ENCODE assay signal across 8 mouse cellular contexts in genomic region chr11:85894731-85895545, GRCm38 (mm10). TPM values are rescaled to one million over a fixed set of nuclear protein-coding genes. Genes with fewer than 3 reads are reported as not detected.
A peak's percentile ranks its signal among the peaks of the same experiment; 100 is the strongest.
DNase-seq lines count a peak whose midpoint lies in the region; ATAC-seq and TF ChIP-seq lines count a peak whose summit lies in the region.

No protein-coding gene starts in this region.

- no peaks in the 10 kb centered on the region for H3K36me3 ChIP-seq in testis, adult 2 months (ENCODE audit: control insufficient read depth, insufficient read depth, low read length)
- 0 out of 2 replicates have a peak, but pooled peaks cover 4% of the 10 kb centered on the region for H3K36me3 ChIP-seq in limb, embryonic 11.5 days (ENCODE audit: control insufficient read depth, insufficient read depth, low read length)
- H3K36me3 ChIP-seq in midbrain, embryonic 14.5 days (ENCODE audit: control insufficient read depth, insufficient read depth, low read length), result no peaks in the 10 kb centered on the region

- WGBS in limb, embryonic 11.5 days, result 2% methylated on average over 43 of the region's 43 CpGs
- WGBS in midbrain, embryonic 14.5 days, result 1% methylated on average over 43 of the region's 43 CpGs

- peaks cover 6% of the 10 kb centered on the region for H3K27me3 ChIP-seq in testis, adult 2 months (ENCODE audit: control insufficient read depth, insufficient read depth, low read length)
- H3K27me3 ChIP-seq in limb, embryonic 11.5 days (ENCODE audit: control insufficient read depth, insufficient read depth, low read length), result peaks cover 28% of the 10 kb centered on the region
- H3K27me3 ChIP-seq in midbrain, embryonic 14.5 days (ENCODE audit: control insufficient read depth, insufficient read depth, low read length), result peaks cover 73% of the 10 kb centered on the region

- H3K27ac ChIP-seq in testis, adult 2 months (ENCODE audit: control insufficient read depth, insufficient read depth, low read depth, low read length), result no peak overlapping the region
- peak overlapping the region; percentile 68 for H3K27ac ChIP-seq in limb, embryonic 11.5 days (replicated peaks; ENCODE audit: low read depth, low read length)
- H3K27ac ChIP-seq in midbrain, embryonic 14.5 days (replicated peaks; ENCODE audit: low read depth, low read length), result no peak overlapping the region

- ATAC-seq in limb, embryonic 11.5 days (ENCODE audit: insufficient number of reproducible peaks, low FRiP score, low TSS enrichment, low read depth), result no peak
- ATAC-seq in midbrain, embryonic 14.5 days (ENCODE audit: low FRiP score, low TSS enrichment), result no peak
- no peak for ATAC-seq in frontal cortex, adult (ENCODE audit: low TSS enrichment)

- no peak for TF ChIP-seq POLR2A in testis, adult 2 months (IDR thresholded peaks at IDR 0.05; ENCODE audit: control insufficient read depth, low read depth, low read length)

- peak overlapping the region; percentile 53 for H3K4me2 ChIP-seq in limb, embryonic 11.5 days (ENCODE audit: low read depth, severe bottlenecking)
- peak overlapping the region; percentile 50 for H3K4me2 ChIP-seq in midbrain, embryonic 14.5 days (ENCODE audit: low read length)

- H3K4me3 ChIP-seq in testis, adult 2 months (ENCODE audit: control insufficient read depth, low read depth, low read length), result peak overlapping the region; percentile 1
- peak overlapping the region; percentile 28 for H3K4me3 ChIP-seq in limb, embryonic 11.5 days (ENCODE audit: low read depth, low read length)
- H3K4me3 ChIP-seq in midbrain, embryonic 14.5 days (replicated peaks; ENCODE audit: low read depth, low read length), result peak overlapping the region; percentile 17

- H3K9me3 ChIP-seq in limb, embryonic 11.5 days (ENCODE audit: control insufficient read depth, low read length), result no peaks in the 10 kb centered on the region
- no peaks in the 10 kb centered on the region for H3K9me3 ChIP-seq in midbrain, embryonic 14.5 days (ENCODE audit: control insufficient read depth, low read length)

- no peak for DNase-seq in testis, postnatal 10 days (ENCODE audit: low spot score)
- DNase-seq in gastrocnemius, postnatal 25 days, result peak; percentile 20
- DNase-seq in limb, embryonic 11.5 days (ENCODE audit: low spot score), result peak; percentile 69
- peak; percentile 53 for DNase-seq in midbrain, embryonic 14.5 days
- DNase-seq in right cerebral cortex, adult 18-20 months, result no peak
- no peak for DNase-seq in urinary bladder, postnatal 10 days (ENCODE audit: low spot score)

- no peak for TF ChIP-seq CTCF in testis, adult 2 months (IDR thresholded peaks at IDR 0.05; ENCODE audit: control insufficient read depth, insufficient read depth, insufficient replicate concordance, low read depth, low read length)

- peaks cover 8% of the 10 kb centered on the region for H3K4me1 ChIP-seq in testis, adult 2 months (ENCODE audit: control insufficient read depth, insufficient read depth, low read length)
- peaks cover 41% of the 10 kb centered on the region for H3K4me1 ChIP-seq in limb, embryonic 11.5 days (ENCODE audit: control insufficient read depth, insufficient read depth, low read length)
- H3K4me1 ChIP-seq in midbrain, embryonic 14.5 days (ENCODE audit: control insufficient read depth, insufficient read depth, low read length), result 0 out of 2 replicates have a peak, but pooled peaks cover 4% of the 10 kb centered on the region

- H3K9ac ChIP-seq in limb, embryonic 11.5 days (ENCODE audit: low read length), result peak overlapping the region; percentile 75
- peak overlapping the region; percentile 26; the same call in 1 of the 2 replicates for H3K9ac ChIP-seq in midbrain, embryonic 14.5 days (replicated peaks; ENCODE audit: low read length)

RNA-seq across cellular contexts. Expression of gene Tbx4, which starts 8.7 kb away (rescaled TPM):
- polyA plus RNA-seq in testis, adult 2 months (2012; rRNA removed), result 0.61 TPM in 2 replicates
- total RNA-seq in gastrocnemius, postnatal 25 days (2021), result 1 to 10 TPM; 1.2 to 1.4 TPM
- polyA plus RNA-seq in limb, embryonic 11.5 days (2014; fragmentation: Nextera tagmentation; extraction: Ambion mirVana), result 36.3 and 36.7 TPM in 2 replicates
- 0.21 and 0.22 TPM in 2 replicates for polyA plus RNA-seq in midbrain, embryonic 14.5 days (2014; fragmentation: Nextera tagmentation; extraction: Ambion mirVana)

RNA-seq across cellular contexts. Expression of gene Gm11444, which starts 44.8 kb away (rescaled TPM):
- 5.7 and 8.4 TPM in 2 replicates for polyA plus RNA-seq in testis, adult 2 months (2012; rRNA removed)
- not detected for total RNA-seq in gastrocnemius, postnatal 25 days (2021)
- not detected in 2 replicates for polyA plus RNA-seq in limb, embryonic 11.5 days (2014; fragmentation: Nextera tagmentation; extraction: Ambion mirVana)
- not detected in 2 replicates for polyA plus RNA-seq in midbrain, embryonic 14.5 days (2014; fragmentation: Nextera tagmentation; extraction: Ambion mirVana)

Comparison
In these comparisons a context has a peak if more than half of its experiments do, and no peak if none do; other contexts are left out.
1. DNase-seq: peak in gastrocnemius, postnatal 25 days (single experiment), limb, embryonic 11.5 days (single experiment) and midbrain, embryonic 14.5 days (single experiment); none in testis, postnatal 10 days (single experiment), right cerebral cortex, adult 18-20 months (single experiment) and urinary bladder, postnatal 10 days (single experiment).
2. RNA of gene Tbx4, which starts 8.7 kb away (polyA plus RNA-seq): 36.3 to 36.7 TPM in limb, embryonic 11.5 days; 0.61 TPM in testis, adult 2 months and 0.21 to 0.22 TPM in midbrain, embryonic 14.5 days; every median in the first group is over 10 times any median in the second.
3. Peak in every context shown above with its lines, with median percentiles within 50 percentile points of each other: H3K4me3 ChIP-seq.